Mouse (Mus musculus) limb, embryonic 14.5 days (tissue): ENCODE results near the gene Ripor2. TPM values are rescaled to one million over a fixed set of nuclear protein-coding genes. Genes with fewer than 3 reads are reported as not detected.
A peak's percentile ranks its signal among the peaks of the same experiment; 100 is the strongest.

Source experiments
- ATAC-seq: fragments of 200-750 bp; cut with Nextera tagmentation; 2 replicates; pipeline ENCODE4 v1.8.0; 2017; ENCODE audit warnings: low read depth, moderate number of reproducible peaks, moderate TSS enrichment; ENCODE audit not compliant: low FRiP score
- DNase-seq: peaks from one replicate; pipeline ENCODE4 v3.0.0-alpha.2; 2015; ENCODE audit warnings: low spot score
- H3K27ac ChIP-seq: fragments of 300-500 bp; sonication (generic); replicated peaks from 2 replicates; pipeline ENCODE4 v1.5.1; 2014; ENCODE audit warnings: low read depth, mild to moderate bottlenecking, low read length, moderate library complexity, mixed read lengths
- H3K27me3 ChIP-seq: fragments of 300-500 bp; sonication (generic); 2 replicates; pipeline ENCODE4 v1.6.1; 2014; ENCODE audit warnings: low read length, mixed read lengths; ENCODE audit not compliant: control insufficient read depth, insufficient read depth
- H3K36me3 ChIP-seq: fragments of 300-500 bp; sonication (generic); 2 replicates; pipeline ENCODE4 v1.6.1; 2014; ENCODE audit warnings: mild to moderate bottlenecking, low read length, moderate library complexity, mixed read lengths; ENCODE audit not compliant: control insufficient read depth, insufficient read depth
- H3K4me1 ChIP-seq: fragments of 300-500 bp; sonication (generic); 2 replicates; pipeline ENCODE4 v1.6.1; 2014; ENCODE audit warnings: antibody characterized with exemption, low read length, mixed read lengths; ENCODE audit not compliant: control insufficient read depth, insufficient read depth
- H3K4me2 ChIP-seq: fragments of 300-500 bp; sonication (generic); replicated peaks from 2 replicates; pipeline ENCODE4 v1.6.1; 2014; ENCODE audit warnings: low read depth, mild to moderate bottlenecking, low read length, moderate library complexity; ENCODE audit not compliant: severe bottlenecking
- H3K4me3 ChIP-seq: fragments of 300-500 bp; sonication (generic); replicated peaks from 2 replicates; pipeline ENCODE4 v1.5.1; 2014; ENCODE audit warnings: low read length
- H3K9ac ChIP-seq: fragments of 300-500 bp; sonication (generic); 2 replicates; pipeline ENCODE4 v1.6.1; 2014; ENCODE audit warnings: mild to moderate bottlenecking, low read depth, low read length, moderate library complexity; ENCODE audit not compliant: severe bottlenecking
- H3K9me3 ChIP-seq: fragments of 300-500 bp; sonication (generic); 2 replicates; pipeline ENCODE4 v1.6.1; 2016; ENCODE audit warnings: low read length; ENCODE audit not compliant: control insufficient read depth
- POLR2A ChIP-seq: fragments of 200-500 bp; IDR thresholded peaks from 2 replicates; pipeline ENCODE4 v1.8.0; 2012; ENCODE audit warnings: inconsistent platforms, mild to moderate bottlenecking, moderate library complexity, borderline replicate concordance; ENCODE audit not compliant: insufficient read depth, insufficient read length; ENCODE audit errors: extremely low read depth
- WGBS: fragments of 180-500 bp; shearing (Covaris S2); extraction: QIAGEN DNeasy Blood & Tissue Kit; methylation state at CpG from one replicate; pipeline ENCODE4 v1.1.7; 2014; 5-methylcytosine and 5-hydroxymethylcytosine counted together
- polyA plus RNA-seq, 2 experiments: library from polyadenylated mRNA; depleted of rRNA in 1 of 2; stranded (reverse) in 1 of 2; unstranded in 1 of 2; fragments of >200 nt; fragmentation: Nextera tagmentation in 1 of 2; extraction: Ambion mirVana in 1 of 2; gene quantifications; 2 replicates each; pipeline versions ENCODE4 v1.2.1 to v1.2.3; 2012 to 2014

Gene Ripor2
- polyA plus RNA-seq, 2 experiments: 5.1 TPM

DNA sequence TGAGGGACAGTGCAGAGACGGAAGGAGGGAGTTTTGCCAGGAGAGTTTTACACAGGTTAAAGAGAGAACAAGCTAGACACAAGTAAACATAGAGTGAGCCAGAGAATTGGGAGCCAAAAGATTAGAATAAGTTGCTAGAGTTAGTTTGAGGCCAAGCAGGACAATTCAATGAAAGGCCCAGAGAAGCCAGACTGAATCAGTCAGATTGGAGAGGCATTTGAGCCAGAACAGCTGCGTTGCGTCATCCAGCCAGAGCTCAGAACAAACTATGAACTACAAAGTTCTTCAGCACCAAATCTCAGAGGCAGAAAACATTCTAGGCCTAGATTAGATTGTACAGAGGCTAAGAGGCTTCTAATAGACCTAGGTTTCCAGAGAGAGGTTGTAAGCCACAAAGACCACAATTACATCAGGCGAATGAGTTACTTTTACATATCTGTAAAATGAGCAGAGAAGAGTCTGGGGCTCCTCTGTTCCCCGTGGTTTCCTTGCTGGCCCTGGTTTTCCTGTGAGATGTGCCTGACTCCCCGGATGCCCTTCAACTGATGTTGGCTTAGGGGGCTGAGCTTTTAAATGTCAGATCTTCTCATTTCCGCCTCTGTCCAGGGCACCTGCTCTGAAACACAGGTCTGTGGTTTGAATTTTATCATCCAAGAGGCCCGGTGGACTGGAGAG lies 196.9 kb downstream of the Ripor2 start:
- Histone ChIP-seq H3K4me2 (no peak overlapping the region), H3K36me3 (no peaks in the 10 kb centered on the region), H3K9ac (no peak overlapping the region), H3K4me3 (no peak overlapping the region), H3K27ac (no peak overlapping the region), H3K27me3 (no peaks in the 10 kb centered on the region), H3K9me3 (no peaks in the 10 kb centered on the region), H3K4me1 (no peaks in the 10 kb centered on the region)
- TF ChIP-seq POLR2A: no peak
- DNase-seq (no peak), ATAC-seq (no peak)
- 76% methylated on average over 8 of the region's 8 CpGs for WGBS

DNA sequence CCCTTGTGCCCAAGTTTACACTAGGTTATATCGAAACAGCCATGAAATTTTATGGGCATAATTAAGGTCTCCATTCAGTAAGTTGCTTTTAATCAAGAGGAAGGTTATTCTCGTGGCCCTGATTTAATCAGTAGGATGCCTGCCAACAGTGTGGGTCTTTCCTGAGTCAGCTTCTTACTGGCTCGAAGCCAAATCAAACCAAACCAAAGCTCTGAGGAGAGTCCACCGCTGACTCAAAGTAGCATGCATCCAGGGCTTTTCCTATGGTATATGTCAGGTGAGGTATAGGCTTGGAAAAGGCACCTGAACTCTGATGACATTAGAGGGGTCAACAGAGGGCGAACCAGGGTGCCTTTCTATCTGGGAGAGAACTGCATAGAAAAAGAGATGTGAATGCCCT lies 199.9 kb downstream of the Ripor2 start:
- H3K36me3 ChIP-seq: no peaks in the 10 kb centered on the region
- ATAC-seq: no peak
- TF ChIP-seq POLR2A: no peak
- H3K9ac ChIP-seq: no peak overlapping the region
- no peaks in the 10 kb centered on the region for H3K27me3 ChIP-seq
- no peak overlapping the region for H3K27ac ChIP-seq
- H3K9me3 ChIP-seq: no peaks in the 10 kb centered on the region
- no peak overlapping the region for H3K4me2 ChIP-seq
- peak; percentile 17 for DNase-seq
- H3K4me1 ChIP-seq: no peaks in the 10 kb centered on the region
- 54% methylated on average over 5 of the region's 5 CpGs for WGBS
- H3K4me3 ChIP-seq: no peak overlapping the region

Other genes starting within 250 kb of the Ripor2 start
- not detected in 2 replicates for gene Armh2, start 159.0 kb downstream of the Ripor2 start, polyA plus RNA-seq (2012; rRNA removed)
- gene Armh2, start 159.0 kb downstream of the Ripor2 start, polyA plus RNA-seq (2014; fragmentation: Nextera tagmentation; extraction: Ambion mirVana): not detected in 2 replicates
- 22.1 and 43.0 TPM in 2 replicates for gene Gmnn, start 179.7 kb downstream of the Ripor2 start, polyA plus RNA-seq (2012; rRNA removed)
- 78.7 and 83.6 TPM in 2 replicates for gene Gmnn, start 179.7 kb downstream of the Ripor2 start, polyA plus RNA-seq (2014; fragmentation: Nextera tagmentation; extraction: Ambion mirVana)
- gene BC005537, start 219.5 kb downstream of the Ripor2 start, polyA plus RNA-seq (2012; rRNA removed): 70.5 and 87.7 TPM in 2 replicates
- gene BC005537, start 219.5 kb downstream of the Ripor2 start, polyA plus RNA-seq (2014; fragmentation: Nextera tagmentation; extraction: Ambion mirVana): 29.3 and 32.0 TPM in 2 replicates
- gene Acot13, start 249.4 kb downstream of the Ripor2 start, polyA plus RNA-seq (2012; rRNA removed): 35.5 and 44.8 TPM in 2 replicates
- gene Acot13, start 249.4 kb downstream of the Ripor2 start, polyA plus RNA-seq (2014; fragmentation: Nextera tagmentation; extraction: Ambion mirVana): 70.5 and 76.7 TPM in 2 replicates
- 66.9 and 68.2 TPM in 2 replicates for gene Tdp2, start 249.5 kb downstream of the Ripor2 start, polyA plus RNA-seq (2012; rRNA removed)
- gene Tdp2, start 249.5 kb downstream of the Ripor2 start, polyA plus RNA-seq (2014; fragmentation: Nextera tagmentation; extraction: Ambion mirVana): 41.5 and 51.9 TPM in 2 replicates